Mouse (Mus musculus): ENCODE measurements around the gene Vgll1.

DNA sequence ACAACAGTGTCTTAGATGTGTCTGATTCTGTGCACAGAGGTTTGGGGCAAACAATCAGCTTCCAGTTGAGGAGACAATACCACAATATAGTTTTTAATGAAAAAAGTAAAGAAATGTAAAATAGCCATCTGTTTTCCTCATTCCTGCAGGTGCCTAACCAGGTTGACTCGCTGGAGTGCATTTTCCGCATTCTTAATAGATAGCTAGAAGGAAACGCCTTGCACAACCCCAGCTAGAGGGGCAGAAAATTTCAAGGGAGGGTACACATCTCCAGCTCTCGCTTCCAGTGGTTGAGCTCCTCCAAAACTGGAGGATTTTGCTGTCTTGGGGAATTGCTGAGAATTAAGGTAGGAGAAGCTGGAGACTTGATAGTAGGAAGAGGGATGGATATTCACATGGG, at the start of gene Vgll1:
- TF ChIP-seq CTCF (IDR thresholded peaks at IDR 0.05; ENCODE audit: low read depth): no peak
- TF ChIP-seq EP300 (IDR thresholded peaks at IDR 0.05; ENCODE audit: low read depth): no peak

Measured in liver, postnatal 0 days (tissue).